Mouse (Mus musculus) bone marrow, adult 2 months (tissue): ENCODE measurements at regions not wholly inside any gene's neighbourhood (a gene's known extent, or its start where the extent isn't known, plus 50 kb on each side); places are given as distances from the start of the nearest gene placed in this dataset.

Experiments
- CTCF ChIP-seq: fragments of 200-500 bp; IDR thresholded peaks from 2 replicates; pipeline ENCODE4 v1.5.1; 2011; ENCODE audit warnings: low read length, control low read depth; ENCODE audit not compliant: control insufficient read depth, insufficient read depth
- POLR2A ChIP-seq: fragments of 200-500 bp; IDR thresholded peaks from 2 replicates; pipeline ENCODE4 v1.6.1; 2011; ENCODE audit warnings: low read depth, mild to moderate bottlenecking, control low read depth, low read length, borderline replicate concordance; ENCODE audit not compliant: control insufficient read depth

DNA sequence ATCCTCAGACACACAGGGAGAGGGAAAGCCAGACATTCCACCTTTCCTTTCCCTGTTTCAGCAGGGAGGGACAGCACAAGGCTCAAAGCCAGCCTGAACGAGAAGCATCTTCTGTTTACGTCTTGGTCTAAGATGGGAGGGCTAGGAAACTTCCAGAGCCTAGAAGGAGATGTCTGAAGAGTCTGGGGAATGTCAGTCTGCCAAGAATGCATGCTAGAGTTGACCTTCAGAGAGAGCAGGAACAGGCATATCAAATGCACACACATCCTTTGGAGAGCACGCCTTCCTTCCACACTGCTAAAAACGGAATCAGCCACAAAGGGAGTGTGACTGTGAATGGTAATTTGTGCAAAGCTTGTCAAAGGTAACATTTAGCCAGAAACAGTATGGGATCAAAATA lies 179.7 kb upstream of the Slc24a5 start:
- no peak for TF ChIP-seq POLR2A
- no peak for TF ChIP-seq CTCF
